Mouse (Mus musculus) CD4-positive, CD25-positive, alpha-beta regulatory T cell, adult 4 months (primary cell): ENCODE results near the gene Fbxw11. TPM values are rescaled to one million over a fixed set of nuclear protein-coding genes. Genes with fewer than 3 reads are reported as not detected.

Source experiments
- ATAC-seq: one replicate; pipeline ENCODE4 v1.8.0; 2017
- polyA plus RNA-seq, 2 experiments: library from polyadenylated mRNA; unstranded; fragments of 100-300 nt; shearing (Covaris generic); gene quantifications; one replicate each; pipeline ENCODE4 v1.2.1; 2017

The Fbxw11 gene
- polyA plus RNA-seq, 2 experiments from 2014 or later, result 20.0 to 20.6 TPM

GRCm38 (mm10) chr11:32762773-32763172 is 120.2 kb downstream of the Fbxw11 start:
- ATAC-seq, result no peak

GRCm38 (mm10) chr11:32767496-32768230 is 125.1 kb downstream of the Fbxw11 start:
- no peak for ATAC-seq

- peak; percentile 90 for ATAC-seq
Observed at GRCm38 (mm10) chr11:32768642-32769343, 126.3 kb downstream of the Fbxw11 start.

- no peak for ATAC-seq
Observed at GRCm38 (mm10) chr11:32780747-32781536, 138.4 kb downstream of the Fbxw11 start.

- ATAC-seq, result no peak
Observed at GRCm38 (mm10) chr11:32781633-32782404, 139.3 kb downstream of the Fbxw11 start.

GRCm38 (mm10) chr11:32782724-32783123 is 140.2 kb downstream of the Fbxw11 start:
- no peak for ATAC-seq

- ATAC-seq, result no peak
Observed at GRCm38 (mm10) chr11:32785591-32786147, 143.1 kb downstream of the Fbxw11 start.

GRCm38 (mm10) chr11:32786201-32786600 is 143.7 kb downstream of the Fbxw11 start:
- ATAC-seq, result no peak

GRCm38 (mm10) chr11:32794759-32795445 is 152.4 kb downstream of the Fbxw11 start:
- no peak for ATAC-seq

Other genes starting within 250 kb of the Fbxw11 start
- 1 to 10 TPM; 1.8 to 4.9 TPM for gene Ubtd2, start 187.4 kb upstream of the Fbxw11 start, polyA plus RNA-seq
- 1 to 10 TPM in 1 of 2 experiments, under 1 TPM in 1; 0.87 to 1.1 TPM for gene Efcab9, start 110.6 kb upstream of the Fbxw11 start, polyA plus RNA-seq
- 100 to 1,000 TPM in 1 of 2 experiments, 10 to 100 TPM in 1; 84.0 to 217 TPM for gene Stk10, start 109.4 kb upstream of the Fbxw11 start, polyA plus RNA-seq
- gene Smim23, start 181.9 kb downstream of the Fbxw11 start, polyA plus RNA-seq, result not detected